Mouse (Mus musculus) hematopoietic stem cell, adult 5-6 weeks (primary cell): ENCODE data around the gene Galnt15. TPM values are rescaled to one million over a fixed set of nuclear protein-coding genes. Genes with fewer than 3 reads are reported as not detected.
"Not testable (repeated sequence)": the region's sequence is repeated elsewhere in the genome, so short reads cannot be mapped to it uniquely, and the experiment has no call there.

Experiments
- ATAC-seq, 2 experiments: fragments of 125-278 bp in 1 of 2; replicated peaks in 1 of 2; 2 replicates each; pipeline ENCODE4 v1.8.0; 2016 to 2017; ENCODE audit warnings: inconsistent platforms in 2 of 2, mild to moderate bottlenecking in 2 of 2, moderate number of reproducible peaks in 2 of 2, low read depth in 1 of 2, moderate TSS enrichment in 1 of 2; ENCODE audit not compliant: low FRiP score in 2 of 2, poor library complexity in 2 of 2, severe bottlenecking in 2 of 2, insufficient read depth in 1 of 2, low TSS enrichment in 1 of 2
- total RNA-seq: library from RNA; stranded (forward); fragments of 172-1452, 232-1000 nt; gene quantifications from 2 replicates; pipeline ENCODE4 v1.2.3, GENCODE M21; 2017

The Galnt15 gene
- total RNA-seq, 1 experiment from 2014 or later = not detected

- ATAC-seq = peak; percentile 73; a peak in 3 of 4 replicates
Observed at GRCm38 (mm10) chr14:32076896-32077575, 48.2 kb downstream of the Galnt15 start.

- ATAC-seq = no peak
Observed at GRCm38 (mm10) chr14:32081026-32081425, 52.2 kb downstream of the Galnt15 start.

GRCm38 (mm10) chr14:32082891-32083290 lies 54.1 kb downstream of the Galnt15 start:
- no peak for ATAC-seq

- ATAC-seq = no peak
Observed at GRCm38 (mm10) chr14:32083466-32083865, 54.7 kb downstream of the Galnt15 start.

GRCm38 (mm10) chr14:32084761-32085485 lies 56.1 kb downstream of the Galnt15 start, which contains the start of gene Oxnad1:
TSS of gene Oxnad1 (plus strand) at chr14:32085374.
- peak; percentile 85 to 88 for ATAC-seq

- peak; percentile 93 to 94 for ATAC-seq
Observed at GRCm38 (mm10) chr14:32085486-32086201, 56.9 kb downstream of the Galnt15 start, which contains the start of gene Dph3. TSS of gene Dph3 (minus strand) at chr14:32085729.

- ATAC-seq = no peak
Observed at GRCm38 (mm10) chr14:32086226-32086625, 57.4 kb downstream of the Galnt15 start.

GRCm38 (mm10) chr14:32087584-32088248 lies 58.9 kb downstream of the Galnt15 start:
- ATAC-seq = not testable (repeated sequence)

- no peak for ATAC-seq
Observed at GRCm38 (mm10) chr14:32091124-32091523, 62.3 kb downstream of the Galnt15 start.

- no peak for ATAC-seq
Observed at GRCm38 (mm10) chr14:32091704-32092103, 62.9 kb downstream of the Galnt15 start.

GRCm38 (mm10) chr14:32093018-32093417 lies 64.2 kb downstream of the Galnt15 start:
- no peak for ATAC-seq

- peak; percentile 67 to 73 for ATAC-seq
Observed at GRCm38 (mm10) chr14:32093500-32094117, 64.8 kb downstream of the Galnt15 start.

GRCm38 (mm10) chr14:32095646-32096045 lies 66.9 kb downstream of the Galnt15 start:
- no peak for ATAC-seq

GRCm38 (mm10) chr14:32096740-32097139 lies 68.0 kb downstream of the Galnt15 start:
- ATAC-seq = no peak

GRCm38 (mm10) chr14:32097691-32098090 lies 68.9 kb downstream of the Galnt15 start:
- ATAC-seq = no peak

- no peak for ATAC-seq
Observed at GRCm38 (mm10) chr14:32098951-32099350, 70.2 kb downstream of the Galnt15 start.

- no peak for ATAC-seq
Observed at GRCm38 (mm10) chr14:32103556-32103955, 74.8 kb downstream of the Galnt15 start.
